Mouse (Mus musculus) ES-E14 (cell line): ENCODE data around the gene Hdac7. TPM values are rescaled to one million over a fixed set of nuclear protein-coding genes. Genes with fewer than 3 reads are reported as not detected.

Source experiments
- DNase-seq: peaks from one replicate; pipeline ENCODE4 v3.0.0-alpha.2; 2013; ENCODE audit warnings: low read depth, low spot score
- H3K27ac ChIP-seq: 2 replicates; pipeline ENCODE4 v1.5.1; 2012; ENCODE audit warnings: low read depth, mild to moderate bottlenecking, low read length, moderate library complexity, mixed read lengths; ENCODE audit not compliant: poor library complexity, insufficient read depth, severe bottlenecking
- H3K36me3 ChIP-seq: 2 replicates; pipeline ENCODE4 v1.6.1; 2012; ENCODE audit warnings: mild to moderate bottlenecking, low read length, moderate library complexity, mixed read lengths; ENCODE audit not compliant: control insufficient read depth, poor library complexity, insufficient read depth, severe bottlenecking
- H3K4me1 ChIP-seq, 2 experiments: fragments of 150-350 bp in 1 of 2; sonication (generic) in 1 of 2; 2 replicates each; pipeline ENCODE4 v1.6.1; 2012; ENCODE audit warnings: low read length in 2 of 2, mild to moderate bottlenecking in 1 of 2, mixed read lengths in 1 of 2; ENCODE audit not compliant: control insufficient read depth in 2 of 2, insufficient read depth in 2 of 2, poor library complexity in 1 of 2
- H3K4me3 ChIP-seq, 2 experiments: fragments of 150-350 bp in 1 of 2; sonication (generic) in 1 of 2; 2 replicates each; pipeline ENCODE4 v1.5.1; 2012; ENCODE audit warnings: low read length in 2 of 2, low read depth in 1 of 2, mild to moderate bottlenecking in 1 of 2, mixed read lengths in 1 of 2; ENCODE audit not compliant: insufficient read depth in 1 of 2, poor library complexity in 1 of 2, severe bottlenecking in 1 of 2
- H3K9ac ChIP-seq: 2 replicates; pipeline ENCODE4 v1.6.1; 2012; ENCODE audit warnings: low read depth, mild to moderate bottlenecking, low read length, mixed read lengths; ENCODE audit not compliant: poor library complexity, insufficient read depth, severe bottlenecking
- H3K9me3 ChIP-seq: fragments of 150-350 bp; sonication (generic); 2 replicates; pipeline ENCODE4 v1.6.1; 2012; ENCODE audit warnings: low read depth, mild to moderate bottlenecking, low read length; ENCODE audit not compliant: control insufficient read depth, insufficient read depth
- CHD2 ChIP-seq: IDR thresholded peaks from 2 replicates; pipeline ENCODE4 v1.6.1; 2014; ENCODE audit warnings: mild to moderate bottlenecking, low read depth, low read length, inconsistent platforms
- HCFC1 ChIP-seq: IDR thresholded peaks from 2 replicates; pipeline ENCODE4 v1.6.1; 2012; ENCODE audit warnings: low read length, inconsistent platforms, borderline replicate concordance; ENCODE audit not compliant: insufficient read depth
- MAFK ChIP-seq: IDR thresholded peaks from 2 replicates; pipeline ENCODE4 v1.6.1; 2014; ENCODE audit warnings: mild to moderate bottlenecking, low read depth, low read length, inconsistent platforms; ENCODE audit not compliant: insufficient read depth
- ZC3H11A ChIP-seq: IDR thresholded peaks from 2 replicates; pipeline ENCODE4 v1.6.1; 2012; ENCODE audit warnings: low read depth, mild to moderate bottlenecking, inconsistent platforms, low read length, borderline replicate concordance
- ZNF384 ChIP-seq: IDR thresholded peaks from 2 replicates; pipeline ENCODE4 v1.6.1; 2012; ENCODE audit warnings: low read depth, low read length, inconsistent platforms
- in situ Hi-C, 2 experiments: fragments of 600-800 bp; cut with MboI; formaldehyde crosslinking; loops; one replicate each; pipeline ENCODE4 v1.15.1; 2025; ENCODE audit warnings: low sequenced_read_pairs in 2 of 2, inconsistent platforms in 1 of 2; ENCODE audit not compliant: unreplicated experiment in 2 of 2
- total RNA-seq: library from RNA; depleted of rRNA; stranded (reverse); fragments of 300-350 nt; gene quantifications from 2 replicates; pipeline ENCODE4 v1.2.3, GENCODE M21; 2012

Gene Hdac7
- total RNA-seq, 1 experiment: 7.4 TPM

DNA sequence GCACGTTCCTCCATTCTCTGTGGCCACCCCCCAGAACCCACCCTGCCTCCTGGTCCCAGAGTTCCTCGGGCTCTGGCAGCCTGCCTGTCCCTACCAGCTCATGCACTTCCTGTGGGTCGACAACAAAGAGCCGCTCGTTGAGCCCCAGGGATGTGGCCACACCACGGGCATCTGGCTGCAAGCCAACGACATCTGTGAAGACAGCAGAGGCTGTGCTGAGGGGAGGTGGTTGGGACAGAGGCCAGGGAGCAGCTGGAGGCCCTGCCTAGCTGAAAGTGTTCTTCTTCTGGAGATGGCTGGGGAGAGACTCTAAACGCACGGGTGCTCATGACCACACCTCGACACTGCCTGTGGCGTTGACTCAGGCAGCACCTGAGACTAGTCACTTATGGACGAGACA, 93.6 kb downstream of the Hdac7 start:
- H3K9me3 ChIP-seq: no peaks in the 10 kb centered on the region
- in situ Hi-C loops: no loop called here
- no peak overlapping the region for H3K9ac ChIP-seq
- H3K36me3 ChIP-seq: no peaks in the 10 kb centered on the region; the same call in 1 of the 2 replicates
- no peak for DNase-seq
- TF ChIP-seq CHD2: no peak
- no peak for TF ChIP-seq ZC3H11A
- no peak for TF ChIP-seq MAFK
- no peak for TF ChIP-seq ZNF384
- no peak for TF ChIP-seq HCFC1
- no peak overlapping the region for H3K27ac ChIP-seq
- H3K4me1 ChIP-seq: peaks cover under 1 to 16% of the 10 kb centered on the region in 2 experiments; a peak in 3 of 4 replicates
- no peak overlapping the region for H3K4me3 ChIP-seq

DNA sequence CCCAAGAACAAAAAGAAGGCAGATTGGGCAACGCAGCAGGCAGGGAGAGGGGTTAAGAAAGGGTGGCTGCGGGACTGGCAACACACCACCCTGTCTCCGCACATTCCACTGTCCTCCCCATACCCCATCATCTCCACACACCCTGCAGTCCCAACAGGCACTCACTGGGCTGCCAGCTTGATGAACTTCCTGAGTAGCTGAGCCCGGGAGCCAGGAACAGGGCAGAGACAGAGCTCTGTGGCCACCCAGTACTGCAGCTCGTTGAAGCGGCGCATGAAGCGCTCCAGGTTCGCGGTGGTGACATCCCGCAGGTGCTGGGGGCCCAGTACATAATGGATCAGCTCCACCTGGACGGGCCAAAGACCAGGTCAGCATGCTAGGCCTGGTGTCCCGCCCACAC, 94.5 kb downstream of the Hdac7 start:
- no peak for DNase-seq
- Histone ChIP-seq H3K9me3 (no peaks in the 10 kb centered on the region), H3K4me3 (no peak overlapping the region), H3K36me3 (no peaks in the 10 kb centered on the region; the same call in 1 of the 2 replicates), H3K27ac (no peak overlapping the region; the same call in 1 of the 2 replicates), H3K9ac (no peak overlapping the region), H3K4me1 (peaks cover 0 to 11% of the 10 kb centered on the region in 2 experiments; a peak in 2 of 4 replicates)
- TF ChIP-seq MAFK: no peak
- TF ChIP-seq CHD2: no peak
- TF ChIP-seq ZNF384: no peak
- TF ChIP-seq ZC3H11A: no peak
- TF ChIP-seq HCFC1: no peak
- in situ Hi-C loops: no loop called here

DNA sequence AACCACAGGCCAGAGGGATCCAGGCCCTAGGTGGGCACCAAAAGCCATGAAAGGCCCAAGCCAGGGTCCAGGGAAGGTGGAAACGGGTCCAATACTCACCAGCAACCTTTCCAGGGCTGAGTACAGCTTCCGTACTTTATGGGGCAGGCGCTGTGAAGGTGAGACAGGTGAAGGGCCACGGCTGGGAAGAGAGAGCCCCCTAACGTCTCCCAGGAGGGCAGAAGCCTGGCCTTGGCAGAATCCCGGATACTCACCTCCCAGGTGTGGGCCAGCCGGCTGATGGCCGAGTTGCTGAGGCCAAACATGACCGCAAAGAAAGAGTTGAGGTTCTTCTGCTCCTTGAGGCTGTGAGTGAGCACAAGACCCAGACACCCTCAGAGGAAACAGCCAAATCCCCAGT, 94.9 kb downstream of the Hdac7 start:
- H3K27ac ChIP-seq: no peak overlapping the region
- in situ Hi-C loops: no loop called here
- no peaks in the 10 kb centered on the region for H3K9me3 ChIP-seq
- DNase-seq: no peak
- H3K9ac ChIP-seq: no peak overlapping the region
- no peak overlapping the region for H3K4me3 ChIP-seq
- TF ChIP-seq ZC3H11A (no peak), HCFC1 (no peak), CHD2 (no peak), ZNF384 (no peak), MAFK (no peak)
- H3K4me1 ChIP-seq: peaks cover 0 to 10% of the 10 kb centered on the region in 2 experiments; a peak in 2 of 4 replicates
- H3K36me3 ChIP-seq: no peaks in the 10 kb centered on the region; the same call in 1 of the 2 replicates

DNA sequence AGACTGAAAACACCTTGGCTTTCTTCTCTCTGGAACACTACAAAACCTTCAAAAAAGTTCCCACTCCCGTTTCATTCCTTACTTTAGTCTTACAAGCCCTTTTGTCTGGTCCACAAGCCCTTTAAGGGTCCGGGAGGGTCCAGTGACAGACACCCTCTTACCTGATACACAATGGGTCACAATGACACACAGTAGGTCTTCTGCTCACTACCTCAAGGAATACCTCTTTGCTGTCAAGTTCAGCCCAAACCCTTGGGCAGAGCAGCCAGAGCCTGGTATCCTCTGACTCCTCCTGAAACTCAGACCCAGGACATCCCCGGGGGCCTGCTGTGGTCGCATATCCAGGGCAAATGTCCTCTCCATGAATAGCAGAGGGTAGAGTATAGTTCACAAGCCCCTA, 95.3 kb downstream of the Hdac7 start:
- H3K36me3 ChIP-seq: no peaks in the 10 kb centered on the region; the same call in 1 of the 2 replicates
- no peak for TF ChIP-seq ZNF384
- in situ Hi-C loops: no loop called here
- H3K27ac ChIP-seq: no peak overlapping the region
- no peak overlapping the region for H3K9ac ChIP-seq
- H3K9me3 ChIP-seq: no peaks in the 10 kb centered on the region
- H3K4me3 ChIP-seq: no peak overlapping the region
- DNase-seq: no peak
- peaks cover 0 to 5% of the 10 kb centered on the region in 2 experiments; a peak in 1 of 4 replicates for H3K4me1 ChIP-seq

DNA sequence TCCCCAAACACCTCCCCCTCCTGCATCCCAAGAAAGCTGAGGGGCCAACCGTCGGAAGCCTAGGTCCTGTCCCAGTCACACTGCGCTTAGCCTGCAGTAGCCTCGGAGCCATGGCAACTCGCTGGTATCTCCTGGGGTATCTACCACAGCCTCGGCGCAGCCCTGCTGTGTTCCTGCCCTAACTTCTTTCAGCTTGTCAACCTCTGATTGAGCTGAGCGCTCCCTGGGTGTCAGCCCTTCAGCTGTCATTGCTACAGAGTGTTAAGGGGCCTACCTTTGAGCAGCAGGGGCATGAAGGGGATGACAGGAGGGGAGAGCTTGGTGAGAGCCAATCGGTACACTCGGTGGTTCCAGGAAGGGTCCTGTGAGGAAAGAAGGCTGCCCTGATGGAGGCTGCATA, 96.0 kb downstream of the Hdac7 start:
- in situ Hi-C loops: no loop called here
- DNase-seq: no peak
- no peak for TF ChIP-seq MAFK
- no peak overlapping the region for H3K27ac ChIP-seq
- no peaks in the 10 kb centered on the region for H3K9me3 ChIP-seq
- H3K36me3 ChIP-seq: no peaks in the 10 kb centered on the region; the same call in 1 of the 2 replicates
- H3K4me1 ChIP-seq: no peaks in the 10 kb centered on the region
- no peak overlapping the region for H3K9ac ChIP-seq
- no peak overlapping the region for H3K4me3 ChIP-seq
